Mouse (Mus musculus): Measurements from ENCODE around the gene Cdh3.

GRCm38 (mm10) chr8:106516581-106516980, 5.9 kb downstream of the Cdh3 start:
- TF ChIP-seq CTCF (IDR thresholded peaks at IDR 0.05): no peak
- TF ChIP-seq EP300 (IDR thresholded peaks at IDR 0.05): no peak
